Mouse (Mus musculus) hindbrain, embryonic 12.5 days (tissue): ENCODE measurements around the gene Tmed1. TPM values are rescaled to one million over a fixed set of nuclear protein-coding genes. Genes with fewer than 3 reads are reported as not detected.

Experiments used
- ATAC-seq: fragments of 200-750 bp; cut with Nextera tagmentation; 2 replicates; pipeline ENCODE4 v1.8.0; 2017; ENCODE audit warnings: moderate TSS enrichment; ENCODE audit not compliant: low FRiP score
- H3K27ac ChIP-seq: fragments of 300-500 bp; sonication (generic); 2 replicates; pipeline ENCODE4 v1.5.1; 2016; ENCODE audit warnings: mild to moderate bottlenecking
- H3K27me3 ChIP-seq: fragments of 300-500 bp; sonication (generic); 2 replicates; pipeline ENCODE4 v1.6.1; 2016; ENCODE audit warnings: mild to moderate bottlenecking
- H3K36me3 ChIP-seq: fragments of 300-500 bp; sonication (generic); 2 replicates; pipeline ENCODE4 v1.6.1; 2016; ENCODE audit warnings: mild to moderate bottlenecking
- H3K4me1 ChIP-seq: fragments of 300-500 bp; sonication (generic); 2 replicates; pipeline ENCODE4 v1.6.1; 2016
- H3K4me2 ChIP-seq: fragments of 300-500 bp; sonication (generic); replicated peaks from 2 replicates; pipeline ENCODE4 v1.6.1; 2016; ENCODE audit warnings: mild to moderate bottlenecking
- H3K4me3 ChIP-seq: fragments of 300-500 bp; sonication (generic); 2 replicates; pipeline ENCODE4 v1.5.1; 2016; ENCODE audit warnings: mild to moderate bottlenecking
- H3K9ac ChIP-seq: fragments of 300-500 bp; sonication (generic); 2 replicates; pipeline ENCODE4 v1.6.1; 2016; ENCODE audit warnings: mild to moderate bottlenecking, moderate library complexity
- H3K9me3 ChIP-seq: fragments of 300-500 bp; sonication (generic); replicated peaks from 2 replicates; pipeline ENCODE4 v1.6.1; 2016; ENCODE audit warnings: mild to moderate bottlenecking
- WGBS: fragments of 180-500 bp; shearing (Covaris S2); methylation state at CpG from one replicate; pipeline ENCODE4 v1.1.7; 2016; 5-methylcytosine and 5-hydroxymethylcytosine counted together
- polyA plus RNA-seq: library from polyadenylated mRNA; unstranded; fragments of >200 nt; fragmentation: Nextera tagmentation; extraction: Ambion mirVana; gene quantifications from 2 replicates; pipeline ENCODE4 v1.2.1, GENCODE M21; 2016

The Tmed1 gene
- polyA plus RNA-seq, 1 experiment from 2014 or later = 81.9 TPM

DNA sequence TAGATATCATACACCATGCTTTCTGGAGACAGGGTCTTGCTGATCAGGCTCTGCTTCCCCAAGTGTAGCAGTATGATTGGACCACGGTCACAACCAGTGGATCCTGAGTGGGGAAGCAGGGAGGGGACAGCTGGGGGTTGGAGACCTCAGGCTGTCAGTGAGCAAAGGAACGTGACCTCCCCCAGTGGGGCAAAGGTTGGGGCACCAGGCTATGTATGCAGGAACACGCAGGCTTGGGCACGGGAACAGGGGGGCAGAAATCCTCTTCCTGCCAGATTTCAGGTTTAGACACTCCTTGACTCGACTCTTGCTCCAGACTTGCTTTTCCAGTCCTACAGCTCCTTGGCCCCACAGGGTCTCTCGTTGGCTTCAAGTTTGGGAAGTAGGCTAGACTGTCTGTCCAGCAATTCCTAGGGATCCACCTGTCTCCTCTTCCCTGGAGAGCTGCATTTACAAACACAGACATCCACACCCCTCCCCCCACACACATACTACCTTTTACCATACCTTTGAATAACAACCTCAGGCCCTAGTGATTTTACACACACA, 8.0 kb upstream of the Tmed1 start:
- Histone ChIP-seq H3K4me2 (no peak overlapping the region), H3K4me1 (no peaks in the 10 kb centered on the region), H3K4me3 (no peak overlapping the region), H3K36me3 (no peaks in the 10 kb centered on the region), H3K9ac (no peak overlapping the region), H3K27me3 (no peaks in the 10 kb centered on the region), H3K27ac (no peak overlapping the region), H3K9me3 (no peaks in the 10 kb centered on the region)
- ATAC-seq = no peak
- 84% methylated on average over 6 of the region's 6 CpGs for WGBS

DNA sequence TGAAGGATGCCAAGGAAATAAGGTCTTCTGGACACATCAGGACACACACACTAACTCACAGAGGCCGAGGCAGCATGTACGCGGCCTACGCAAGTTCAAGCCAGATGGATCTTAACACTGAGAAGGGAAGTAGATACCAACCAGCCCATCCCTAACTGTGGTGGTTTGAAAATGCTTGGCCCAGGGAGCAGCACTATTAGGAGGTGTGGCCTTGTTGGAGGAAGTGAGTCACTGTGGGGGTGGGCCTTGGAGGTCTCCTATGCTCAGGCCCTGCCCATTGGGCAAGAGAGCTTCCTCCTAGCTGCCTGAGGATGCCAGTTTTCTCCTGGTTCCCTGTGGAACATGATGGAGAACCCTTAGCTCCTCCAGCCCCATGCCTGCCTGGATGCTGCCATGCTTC, 3.4 kb upstream of the Tmed1 start:
- Histone ChIP-seq H3K27me3 (no peaks in the 10 kb centered on the region), H3K9ac (no peak overlapping the region), H3K27ac (no peak overlapping the region), H3K4me3 (no peak overlapping the region), H3K4me1 (peaks cover 13% of the 10 kb centered on the region), H3K4me2 (no peak overlapping the region), H3K9me3 (no peaks in the 10 kb centered on the region), H3K36me3 (no peaks in the 10 kb centered on the region)
- ATAC-seq = no peak
- WGBS = 100% methylated on average over 4 of the region's 4 CpGs

DNA sequence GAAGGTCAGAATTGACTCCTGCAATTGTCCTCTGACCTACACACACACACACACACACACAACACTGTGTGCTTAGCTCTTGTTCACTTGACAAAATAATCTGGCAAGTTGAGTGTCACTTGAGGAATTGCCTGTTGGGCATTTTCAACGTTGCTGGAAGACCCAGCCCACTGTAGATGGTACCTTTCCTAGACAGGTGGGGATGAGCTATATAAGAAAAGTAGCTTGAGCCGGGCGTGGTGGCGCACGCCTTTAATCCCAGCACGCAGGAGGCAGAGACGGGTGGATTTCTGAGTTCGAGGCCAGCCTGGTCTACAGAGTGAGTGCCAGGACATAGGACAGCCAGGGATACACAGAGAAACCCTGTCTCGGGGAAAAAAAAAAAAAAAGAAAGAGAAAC, 1.0 kb upstream of the Tmed1 start:
- Histone ChIP-seq H3K27me3 (no peaks in the 10 kb centered on the region), H3K9ac (peak overlapping the region; percentile 61), H3K36me3 (peaks cover 21% of the 10 kb centered on the region), H3K4me1 (peaks cover 13% of the 10 kb centered on the region), H3K27ac (peak overlapping the region; percentile 85), H3K9me3 (no peaks in the 10 kb centered on the region), H3K4me3 (peak overlapping the region; percentile 56), H3K4me2 (peak overlapping the region; percentile 76)
- ATAC-seq = no peak
- 88% methylated on average over 9 of the region's 9 CpGs for WGBS

DNA sequence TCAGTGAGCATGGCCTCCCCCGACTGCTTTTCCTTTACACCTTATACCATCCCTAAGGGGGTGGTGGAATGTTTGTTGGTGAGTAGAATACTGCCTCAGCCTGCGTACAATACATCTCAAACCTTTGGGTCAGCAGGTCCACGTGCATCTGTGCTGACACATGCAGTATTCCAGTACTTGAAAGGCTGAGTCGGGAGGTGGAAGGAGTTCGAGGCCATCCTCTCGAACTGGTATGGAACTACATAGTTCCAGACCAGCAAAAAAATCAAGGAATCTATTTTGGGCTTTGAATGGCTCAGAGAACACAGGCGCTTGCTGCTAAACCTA, 600 bp upstream of the Tmed1 start:
- Histone ChIP-seq H3K27ac (peak overlapping the region; percentile 85), H3K4me3 (peak overlapping the region; percentile 56), H3K27me3 (no peaks in the 10 kb centered on the region), H3K9ac (peak overlapping the region; percentile 61), H3K4me1 (peaks cover 13% of the 10 kb centered on the region), H3K4me2 (peak overlapping the region; percentile 76), H3K9me3 (no peaks in the 10 kb centered on the region), H3K36me3 (peaks cover 25% of the 10 kb centered on the region)
- no peak; the same call in 1 of the 2 replicates for ATAC-seq
- 6% methylated on average over 7 of the region's 7 CpGs for WGBS

DNA sequence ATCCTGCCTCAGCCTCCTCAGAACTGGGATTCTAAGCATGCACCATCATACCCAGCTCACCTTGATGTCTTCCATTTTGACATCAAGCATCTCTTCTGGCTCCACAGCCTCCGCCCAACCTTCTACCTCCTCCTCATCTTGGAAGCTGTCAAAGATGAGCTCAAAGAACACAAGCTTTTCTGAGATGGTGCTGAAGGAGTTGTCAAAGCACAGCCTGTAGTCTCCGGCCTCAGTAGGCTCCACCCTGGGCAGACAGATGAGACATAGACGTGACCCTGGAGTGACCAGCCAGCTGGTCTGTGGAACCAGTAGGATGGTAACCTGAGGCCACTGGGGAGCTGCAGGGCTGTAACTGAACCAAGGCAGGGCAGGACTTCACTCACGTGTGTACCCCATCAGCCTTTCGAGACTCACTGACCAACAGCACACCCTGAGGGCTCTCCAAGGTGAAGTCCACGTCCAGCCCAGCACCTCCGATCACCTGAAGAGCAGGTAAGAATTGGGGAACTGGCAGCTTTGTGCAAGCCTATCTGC, 1.1 kb downstream of the Tmed1 start:
- peaks cover 13% of the 10 kb centered on the region for H3K4me1 ChIP-seq
- peak overlapping the region; percentile 56 for H3K4me3 ChIP-seq
- no peak for ATAC-seq
- H3K4me2 ChIP-seq = peak overlapping the region; percentile 76
- no peaks in the 10 kb centered on the region for H3K9me3 ChIP-seq
- no peaks in the 10 kb centered on the region for H3K27me3 ChIP-seq
- 78% methylated on average over 7 of the region's 7 CpGs for WGBS
- H3K9ac ChIP-seq = peak overlapping the region; percentile 61; the same call in 1 of the 2 replicates
- H3K36me3 ChIP-seq = peaks cover 42% of the 10 kb centered on the region
- no peak overlapping the region for H3K27ac ChIP-seq

DNA sequence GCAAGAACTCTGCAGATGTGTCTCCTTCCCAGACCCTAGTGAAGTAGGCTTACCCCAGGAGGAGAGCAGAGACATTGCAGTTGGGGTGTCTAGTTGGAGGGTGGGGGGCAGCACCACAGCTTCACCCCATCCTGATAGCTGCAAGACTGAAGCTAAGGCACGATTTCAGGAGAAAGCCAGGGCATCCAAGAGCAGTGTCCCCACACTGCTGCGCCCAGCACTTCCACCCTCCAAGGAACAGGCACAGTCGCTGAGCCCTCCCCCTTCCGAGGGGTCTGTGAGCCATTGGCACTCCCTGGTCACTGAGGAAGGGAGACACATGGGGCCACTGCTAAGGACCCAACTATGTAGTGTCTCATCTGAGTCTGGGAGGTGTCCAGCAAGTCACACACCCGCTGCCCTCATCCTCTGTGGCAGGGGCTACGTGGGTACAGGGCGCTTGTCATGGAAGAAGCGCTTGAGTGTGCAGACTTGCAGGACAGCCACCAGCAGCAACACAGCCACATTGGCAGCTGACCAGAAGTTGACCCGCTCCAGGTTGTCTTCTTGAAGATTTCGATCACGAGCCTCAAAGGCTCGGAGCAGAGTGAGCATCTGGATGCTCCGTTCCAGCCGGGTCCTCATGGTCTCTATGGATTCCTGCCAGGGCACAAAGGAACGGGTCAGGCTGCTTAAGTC, 2.2 kb downstream of the Tmed1 start:
- Histone ChIP-seq H3K27me3 (no peaks in the 10 kb centered on the region), H3K36me3 (peaks cover 53% of the 10 kb centered on the region), H3K9me3 (no peaks in the 10 kb centered on the region), H3K4me2 (no peak overlapping the region), H3K4me1 (peaks cover 13% of the 10 kb centered on the region), H3K4me3 (no peak overlapping the region), H3K27ac (no peak overlapping the region), H3K9ac (no peak overlapping the region)
- ATAC-seq = no peak
- WGBS = 96% methylated on average over 15 of the region's 15 CpGs

DNA sequence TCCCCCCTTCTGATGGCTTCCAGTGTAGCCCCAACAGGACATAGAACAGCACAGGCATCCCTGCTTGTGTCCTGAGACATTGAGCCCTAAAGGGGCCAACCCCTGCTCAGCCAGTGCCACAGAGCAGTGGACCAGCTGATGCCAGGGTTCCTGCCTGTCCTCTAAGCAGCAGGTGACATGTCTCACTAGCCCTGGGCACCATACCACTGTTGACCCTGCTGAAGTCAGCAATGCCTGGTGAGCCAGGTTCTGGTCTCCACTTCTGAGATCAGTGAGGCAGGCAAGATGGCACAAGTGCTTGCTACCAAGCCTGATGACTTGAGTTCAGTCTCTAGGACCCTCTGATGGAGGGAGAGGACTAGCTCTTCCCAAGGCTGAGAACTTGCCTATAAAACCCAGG, 4.3 kb downstream of the Tmed1 start:
- H3K4me3 ChIP-seq = no peak overlapping the region
- H3K27ac ChIP-seq = no peak overlapping the region
- peaks cover 9% of the 10 kb centered on the region for H3K4me1 ChIP-seq
- no peak overlapping the region for H3K9ac ChIP-seq
- H3K36me3 ChIP-seq = peaks cover 58% of the 10 kb centered on the region
- ATAC-seq = no peak
- no peaks in the 10 kb centered on the region for H3K27me3 ChIP-seq
- H3K4me2 ChIP-seq = no peak overlapping the region
- H3K9me3 ChIP-seq = no peaks in the 10 kb centered on the region

DNA sequence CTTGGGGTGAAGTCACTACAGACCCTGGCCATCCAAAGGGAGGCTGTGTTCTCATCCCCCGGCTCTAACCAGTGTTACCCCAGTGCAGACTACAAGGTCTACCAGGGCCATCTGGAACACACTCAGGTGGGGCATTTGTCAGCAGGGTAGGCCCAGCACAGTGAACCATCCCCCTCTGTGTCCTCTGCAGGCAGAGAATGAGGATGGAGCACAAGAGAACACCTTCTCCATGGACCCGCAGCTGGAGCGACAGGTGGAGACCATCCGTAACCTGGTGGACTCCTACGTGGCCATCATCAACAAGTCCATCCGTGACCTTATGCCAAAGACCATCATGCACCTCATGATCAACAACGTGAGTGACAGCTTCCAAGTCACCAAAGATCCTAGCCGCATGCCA, 6.7 kb downstream of the Tmed1 start:
- H3K27ac ChIP-seq = no peak overlapping the region
- H3K9me3 ChIP-seq = no peaks in the 10 kb centered on the region
- H3K9ac ChIP-seq = no peak overlapping the region
- H3K4me2 ChIP-seq = no peak overlapping the region
- WGBS = 93% methylated on average over 8 of the region's 8 CpGs
- no peak for ATAC-seq
- no peak overlapping the region for H3K4me3 ChIP-seq
- H3K27me3 ChIP-seq = no peaks in the 10 kb centered on the region
- H3K4me1 ChIP-seq = no peaks in the 10 kb centered on the region
- peaks cover 77% of the 10 kb centered on the region for H3K36me3 ChIP-seq

DNA sequence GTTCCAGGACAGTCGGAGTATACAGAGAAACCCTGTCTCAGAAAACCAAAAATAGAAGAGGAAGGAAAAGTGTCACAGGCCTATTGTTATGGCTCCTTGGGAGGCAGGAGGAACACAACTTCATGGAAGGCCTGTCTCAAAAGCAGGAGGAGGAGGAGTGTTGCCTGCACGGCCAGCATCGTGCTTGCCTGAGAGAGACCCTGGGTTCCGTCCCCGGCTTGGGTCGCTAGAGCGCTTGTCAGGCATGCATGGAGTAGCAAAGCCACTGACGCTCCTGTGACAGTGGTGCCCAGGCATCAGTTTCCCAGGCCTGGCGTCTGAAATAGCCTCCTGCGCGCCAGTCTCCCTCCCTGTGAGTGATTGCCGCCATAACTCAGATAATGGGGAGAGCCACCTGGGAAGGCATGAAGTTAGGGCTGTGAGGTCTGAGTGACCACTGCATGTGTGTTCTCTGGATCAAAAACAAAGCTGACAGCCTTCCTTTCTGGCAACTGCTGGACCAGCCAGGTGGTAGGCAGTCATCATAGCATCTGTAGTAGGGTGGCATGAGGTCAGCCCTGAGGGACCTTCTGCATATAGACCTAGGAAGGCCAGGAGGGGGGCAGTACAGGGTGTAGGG, 11.7 kb downstream of the Tmed1 start:
- Histone ChIP-seq H3K27ac (no peak overlapping the region), H3K4me3 (no peak overlapping the region), H3K9ac (no peak overlapping the region), H3K27me3 (no peaks in the 10 kb centered on the region), H3K36me3 (peaks cover 53% of the 10 kb centered on the region), H3K9me3 (no peaks in the 10 kb centered on the region), H3K4me1 (no peaks in the 10 kb centered on the region; the same call in 1 of the 2 replicates), H3K4me2 (no peak overlapping the region)
- WGBS = 93% methylated on average over 12 of the region's 12 CpGs
- ATAC-seq = no peak

DNA sequence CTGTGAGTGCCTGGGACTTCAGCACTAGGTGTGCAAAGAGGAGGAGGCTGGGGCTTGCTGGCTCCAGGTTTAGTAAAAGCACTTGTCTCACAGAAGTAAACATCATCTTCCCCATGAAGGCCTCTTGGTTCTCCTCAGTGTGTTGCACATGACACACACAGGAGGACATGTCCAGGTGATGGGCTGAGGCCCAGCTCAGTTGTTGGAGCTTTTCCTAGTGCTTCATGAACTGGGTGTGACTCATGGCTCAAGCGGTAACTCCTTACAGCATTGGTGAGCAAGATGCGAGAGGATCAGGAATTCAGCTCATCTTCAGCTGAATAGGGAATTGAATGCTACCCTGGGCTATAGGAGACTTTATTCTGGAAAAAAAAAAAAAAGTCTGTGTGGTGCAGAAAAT, 12.4 kb downstream of the Tmed1 start:
- Histone ChIP-seq H3K4me3 (no peak overlapping the region), H3K4me1 (no peaks in the 10 kb centered on the region; the same call in 1 of the 2 replicates), H3K27me3 (no peaks in the 10 kb centered on the region), H3K4me2 (no peak overlapping the region), H3K36me3 (peaks cover 46% of the 10 kb centered on the region), H3K9me3 (no peaks in the 10 kb centered on the region), H3K27ac (peak overlapping the region; percentile 41; the same call in 1 of the 2 replicates), H3K9ac (no peak overlapping the region)
- ATAC-seq = no peak
- 86% methylated on average over 2 of the region's 2 CpGs for WGBS

DNA sequence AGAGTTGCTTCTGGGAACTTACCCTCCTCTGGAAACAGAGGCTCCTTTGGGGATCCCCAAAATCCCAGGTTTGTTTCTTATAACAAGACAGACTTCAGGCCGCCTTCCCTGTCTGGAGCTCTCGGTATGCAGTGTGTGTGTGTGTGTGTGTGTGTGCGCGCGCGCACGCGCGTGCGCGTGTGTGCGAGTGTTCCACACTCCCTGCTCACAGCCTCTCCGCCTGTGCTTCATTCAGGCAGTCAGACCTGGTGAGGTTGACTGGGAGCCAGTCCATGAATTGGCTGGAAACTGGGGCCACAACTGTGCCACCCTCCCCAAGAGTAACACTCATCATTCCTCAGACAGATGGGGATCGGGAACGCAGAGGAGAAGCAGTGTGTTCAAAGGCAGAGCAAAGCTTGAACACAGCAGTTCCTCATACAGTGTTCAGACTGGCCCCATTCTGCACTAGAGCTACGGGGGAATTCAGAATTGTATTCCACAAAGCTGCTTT, 13.0 kb downstream of the Tmed1 start:
- no peaks in the 10 kb centered on the region for H3K9me3 ChIP-seq
- 63% methylated on average over 16 of the region's 16 CpGs for WGBS
- peak overlapping the region; percentile 41; the same call in 1 of the 2 replicates for H3K9ac ChIP-seq
- H3K27ac ChIP-seq = peak overlapping the region; percentile 41; the same call in 1 of the 2 replicates
- H3K4me1 ChIP-seq = no peaks in the 10 kb centered on the region; the same call in 1 of the 2 replicates
- H3K4me2 ChIP-seq = 0 out of 2 replicates have a peak overlapping the region, but pooled peaks have one; percentile 13
- H3K36me3 ChIP-seq = peaks cover 45% of the 10 kb centered on the region
- no peaks in the 10 kb centered on the region for H3K27me3 ChIP-seq
- ATAC-seq = no peak
- no peak overlapping the region for H3K4me3 ChIP-seq

DNA sequence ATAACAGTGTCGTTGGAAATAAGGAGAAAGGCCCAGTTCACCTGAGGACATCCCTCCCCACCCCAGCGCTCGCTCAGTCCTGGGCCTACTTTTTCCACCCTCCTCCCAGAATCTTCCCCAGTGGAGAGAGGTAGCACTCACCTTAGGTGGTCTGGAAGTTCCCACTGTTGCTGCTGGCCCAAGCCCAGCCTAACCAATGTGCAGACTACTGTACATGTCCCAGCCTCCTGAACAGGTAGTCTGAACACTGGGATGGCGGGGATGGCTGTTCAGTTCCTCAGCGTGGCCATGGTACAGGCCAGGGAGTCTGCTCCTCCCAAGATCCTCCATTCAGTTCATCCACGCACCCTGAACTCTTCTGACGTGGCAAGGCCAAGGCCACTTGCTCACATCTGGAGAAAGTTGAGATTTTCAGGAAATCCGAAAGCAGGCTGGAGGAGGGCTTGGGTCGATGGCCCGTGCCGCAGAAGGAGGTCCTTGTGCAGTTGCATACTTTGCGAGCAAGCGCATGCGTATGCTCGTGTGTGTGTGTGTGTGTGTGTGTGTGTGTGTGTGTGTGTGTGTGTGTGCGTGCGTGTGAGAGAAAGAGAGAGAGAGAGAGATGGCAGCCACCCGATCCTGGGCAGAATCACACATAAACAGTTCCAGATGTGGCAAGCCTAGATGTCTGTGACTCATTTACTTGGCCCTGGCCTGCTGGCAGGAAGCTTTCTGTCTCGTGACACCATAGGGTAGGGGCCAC, 13.6 kb downstream of the Tmed1 start:
- no peaks in the 10 kb centered on the region for H3K9me3 ChIP-seq
- H3K27me3 ChIP-seq = no peaks in the 10 kb centered on the region
- H3K4me1 ChIP-seq = no peaks in the 10 kb centered on the region; the same call in 1 of the 2 replicates
- peak overlapping the region; percentile 70 for H3K27ac ChIP-seq
- 79% methylated on average over 19 of the region's 19 CpGs for WGBS
- peaks cover 51% of the 10 kb centered on the region for H3K36me3 ChIP-seq
- 0 out of 2 replicates have a peak overlapping the region, but pooled peaks have one; percentile 41 for H3K9ac ChIP-seq
- peak overlapping the region; percentile 8; the same call in 1 of the 2 replicates for H3K4me3 ChIP-seq
- H3K4me2 ChIP-seq = peak overlapping the region; percentile 26; the same call in 1 of the 2 replicates
- no peak for ATAC-seq
